Mouse (Mus musculus): ENCODE results near the gene Inpp5d. TPM values are rescaled to one million over a fixed set of nuclear protein-coding genes. Genes with fewer than 3 reads are reported as not detected.

Inpp5d gene
- polyA plus RNA-seq, 1 experiment = 1.7 TPM

GRCm38 (mm10) chr1:87658937-87659617 is 39.0 kb downstream of the Inpp5d start:
- Histone ChIP-seq H3K9me3 (ENCODE audit: control insufficient read depth, low read length) (peaks cover 12% of the 10 kb centered on the region), H3K27me3 (ENCODE audit: control insufficient read depth) (no peaks in the 10 kb centered on the region), H3K4me1 (ENCODE audit: control insufficient read depth) (peaks cover 18% of the 10 kb centered on the region), H3K36me3 (ENCODE audit: control insufficient read depth) (no peaks in the 10 kb centered on the region; the same call in 1 of the 2 replicates), H3K4me3 (replicated peaks) (no peak overlapping the region)
- TF ChIP-seq GATA1 (IDR thresholded peaks at IDR 0.05; ENCODE audit: low read length) = no peak
- TF ChIP-seq TAL1 (IDR thresholded peaks at IDR 0.05; ENCODE audit: low read length) = no peak

- TF ChIP-seq TAL1 (IDR thresholded peaks at IDR 0.05; ENCODE audit: low read length) (no peak), GATA1 (IDR thresholded peaks at IDR 0.05; ENCODE audit: low read length) (no peak)
- Histone ChIP-seq H3K4me1 (ENCODE audit: control insufficient read depth) (peaks cover 18% of the 10 kb centered on the region), H3K36me3 (ENCODE audit: control insufficient read depth) (no peaks in the 10 kb centered on the region; the same call in 1 of the 2 replicates)
These were observed 39.5 kb downstream of the Inpp5d start for GRCm38 (mm10) chr1:87659618-87659960.

GRCm38 (mm10) chr1:87660740-87661139 is 40.6 kb downstream of the Inpp5d start:
- no peaks in the 10 kb centered on the region for H3K27me3 ChIP-seq (ENCODE audit: control insufficient read depth)
- peaks cover 18% of the 10 kb centered on the region for H3K4me1 ChIP-seq (ENCODE audit: control insufficient read depth)
- no peak overlapping the region for H3K4me3 ChIP-seq (replicated peaks)
- TF ChIP-seq GATA1 (IDR thresholded peaks at IDR 0.05; ENCODE audit: low read length) (no peak), TAL1 (IDR thresholded peaks at IDR 0.05; ENCODE audit: low read length) (no peak)
- no peaks in the 10 kb centered on the region; the same call in 1 of the 2 replicates for H3K36me3 ChIP-seq (ENCODE audit: control insufficient read depth)
- peaks cover 12% of the 10 kb centered on the region for H3K9me3 ChIP-seq (ENCODE audit: control insufficient read depth, low read length)

More at GRCm38 (mm10) chr1:87659618-87659960, 39.5 kb downstream of the Inpp5d start:
- H3K9me3 ChIP-seq (ENCODE audit: control insufficient read depth, low read length) = peaks cover 12% of the 10 kb centered on the region
- H3K27me3 ChIP-seq (ENCODE audit: control insufficient read depth) = no peaks in the 10 kb centered on the region
- no peak overlapping the region for H3K4me3 ChIP-seq (replicated peaks)

- Histone ChIP-seq H3K9me3 (ENCODE audit: control insufficient read depth, low read length) (peaks cover 12% of the 10 kb centered on the region), H3K4me3 (replicated peaks) (no peak overlapping the region), H3K4me1 (ENCODE audit: control insufficient read depth) (peaks cover 6% of the 10 kb centered on the region), H3K27me3 (ENCODE audit: control insufficient read depth) (no peaks in the 10 kb centered on the region), H3K36me3 (ENCODE audit: control insufficient read depth) (peaks cover 7% of the 10 kb centered on the region)
- TF ChIP-seq TAL1 (IDR thresholded peaks at IDR 0.05; ENCODE audit: low read length) = no peak
- TF ChIP-seq GATA1 (IDR thresholded peaks at IDR 0.05; ENCODE audit: low read length) = no peak
These were observed 43.9 kb downstream of the Inpp5d start for GRCm38 (mm10) chr1:87663992-87664391.

- Histone ChIP-seq H3K9me3 (ENCODE audit: control insufficient read depth, low read length) (peaks cover 12% of the 10 kb centered on the region), H3K4me1 (ENCODE audit: control insufficient read depth) (no peaks in the 10 kb centered on the region), H3K27me3 (ENCODE audit: control insufficient read depth) (no peaks in the 10 kb centered on the region), H3K36me3 (ENCODE audit: control insufficient read depth) (peaks cover 9% of the 10 kb centered on the region), H3K4me3 (replicated peaks) (no peak overlapping the region)
- TF ChIP-seq GATA1 (IDR thresholded peaks at IDR 0.05; ENCODE audit: low read length) = no peak
- no peak for TF ChIP-seq TAL1 (IDR thresholded peaks at IDR 0.05; ENCODE audit: low read length)
These were observed 46.9 kb downstream of the Inpp5d start for GRCm38 (mm10) chr1:87667006-87667405.

GRCm38 (mm10) chr1:87668300-87668699 is 48.2 kb downstream of the Inpp5d start:
- TF ChIP-seq TAL1 (IDR thresholded peaks at IDR 0.05; ENCODE audit: low read length) (no peak), GATA1 (IDR thresholded peaks at IDR 0.05; ENCODE audit: low read length) (no peak)
- no peaks in the 10 kb centered on the region for H3K27me3 ChIP-seq (ENCODE audit: control insufficient read depth)
- H3K4me1 ChIP-seq (ENCODE audit: control insufficient read depth) = no peaks in the 10 kb centered on the region
- H3K4me3 ChIP-seq (replicated peaks) = no peak overlapping the region
- peaks cover 8% of the 10 kb centered on the region for H3K9me3 ChIP-seq (ENCODE audit: control insufficient read depth, low read length)
- peaks cover 9% of the 10 kb centered on the region for H3K36me3 ChIP-seq (ENCODE audit: control insufficient read depth)

- no peak for TF ChIP-seq TAL1 (IDR thresholded peaks at IDR 0.05; ENCODE audit: low read length)
- H3K9me3 ChIP-seq (ENCODE audit: control insufficient read depth, low read length) = no peaks in the 10 kb centered on the region
- no peaks in the 10 kb centered on the region for H3K27me3 ChIP-seq (ENCODE audit: control insufficient read depth)
- H3K36me3 ChIP-seq (ENCODE audit: control insufficient read depth) = peaks cover 9% of the 10 kb centered on the region
- no peak overlapping the region for H3K4me3 ChIP-seq (replicated peaks)
- no peaks in the 10 kb centered on the region for H3K4me1 ChIP-seq (ENCODE audit: control insufficient read depth)
These were observed 51.4 kb downstream of the Inpp5d start for GRCm38 (mm10) chr1:87671483-87671882.

GRCm38 (mm10) chr1:87673822-87674604 is 53.9 kb downstream of the Inpp5d start:
- peaks cover 2% of the 10 kb centered on the region; the same call in 1 of the 2 replicates for H3K36me3 ChIP-seq (ENCODE audit: control insufficient read depth)
- H3K27me3 ChIP-seq (ENCODE audit: control insufficient read depth) = no peaks in the 10 kb centered on the region
- H3K4me3 ChIP-seq (replicated peaks) = no peak overlapping the region
- TF ChIP-seq TAL1 (IDR thresholded peaks at IDR 0.05; ENCODE audit: low read length) (no peak), GATA1 (IDR thresholded peaks at IDR 0.05; ENCODE audit: low read length) (no peak)
- no peaks in the 10 kb centered on the region for H3K9me3 ChIP-seq (ENCODE audit: control insufficient read depth, low read length)
- H3K4me1 ChIP-seq (ENCODE audit: control insufficient read depth) = no peaks in the 10 kb centered on the region

- H3K4me3 ChIP-seq (replicated peaks) = no peak overlapping the region
- H3K36me3 ChIP-seq (ENCODE audit: control insufficient read depth) = no peaks in the 10 kb centered on the region; the same call in 1 of the 2 replicates
- no peak for TF ChIP-seq GATA1 (IDR thresholded peaks at IDR 0.05; ENCODE audit: low read length)
- TF ChIP-seq TAL1 (IDR thresholded peaks at IDR 0.05; ENCODE audit: low read length) = no peak
- no peaks in the 10 kb centered on the region for H3K27me3 ChIP-seq (ENCODE audit: control insufficient read depth)
- no peaks in the 10 kb centered on the region for H3K9me3 ChIP-seq (ENCODE audit: control insufficient read depth, low read length)
- no peaks in the 10 kb centered on the region for H3K4me1 ChIP-seq (ENCODE audit: control insufficient read depth)
These were observed 55.9 kb downstream of the Inpp5d start for GRCm38 (mm10) chr1:87676006-87676405.

Data from erythroblast, embryonic 14.5 days (primary cell).